Mouse (Mus musculus): ENCODE data around the gene Ppp3cb.

Ppp3cb gene

DNA sequence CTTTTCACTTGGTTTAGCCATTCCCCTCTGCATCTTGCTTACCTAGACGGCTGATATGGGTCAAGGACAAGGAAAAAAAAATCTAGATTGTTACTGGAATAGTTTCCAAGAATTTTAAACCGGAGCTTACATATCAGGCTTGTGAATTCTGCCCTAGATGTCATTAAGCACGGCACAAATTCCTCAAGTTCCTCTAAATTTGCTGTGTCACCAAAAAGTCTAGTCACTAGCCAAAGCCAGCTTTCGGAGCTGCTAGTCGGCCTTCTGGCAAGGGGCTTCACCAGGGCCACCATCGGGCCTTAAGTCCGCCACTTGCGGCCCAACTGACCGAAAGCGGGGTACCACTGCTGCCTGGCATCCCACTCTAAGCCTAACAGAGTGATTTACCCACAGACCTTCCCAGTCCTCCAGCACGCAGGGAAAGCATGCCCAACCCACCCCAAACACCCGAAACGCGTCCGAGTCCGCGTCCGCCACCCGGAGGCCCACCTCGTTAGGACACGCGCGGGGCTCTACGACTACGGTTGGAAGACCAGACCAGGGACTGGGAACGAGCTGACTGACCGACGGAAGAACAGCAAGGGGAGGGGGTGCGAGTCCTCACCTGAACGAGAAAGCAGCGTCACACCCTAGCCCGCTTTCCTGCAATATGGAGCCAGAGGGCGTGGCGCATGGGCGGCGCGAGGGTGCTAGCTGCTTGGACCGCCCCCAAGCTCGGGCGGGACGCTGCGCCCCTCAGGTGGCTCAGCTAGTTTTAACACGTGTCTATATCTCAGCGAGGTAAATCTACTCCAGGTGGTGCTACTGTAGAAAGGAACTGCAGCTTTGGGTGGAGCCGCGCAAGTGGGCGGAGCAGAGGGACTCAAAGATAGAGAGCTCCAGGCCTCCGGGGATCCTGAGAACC lies 66.8 kb downstream of the Ppp3cb start, which contains the start of gene Anxa7:
TSS of gene Anxa7 (minus strand) at position 843 of the 904 bp plus-strand sequence.
- peak; percentile 75 for DNase-seq

DNA sequence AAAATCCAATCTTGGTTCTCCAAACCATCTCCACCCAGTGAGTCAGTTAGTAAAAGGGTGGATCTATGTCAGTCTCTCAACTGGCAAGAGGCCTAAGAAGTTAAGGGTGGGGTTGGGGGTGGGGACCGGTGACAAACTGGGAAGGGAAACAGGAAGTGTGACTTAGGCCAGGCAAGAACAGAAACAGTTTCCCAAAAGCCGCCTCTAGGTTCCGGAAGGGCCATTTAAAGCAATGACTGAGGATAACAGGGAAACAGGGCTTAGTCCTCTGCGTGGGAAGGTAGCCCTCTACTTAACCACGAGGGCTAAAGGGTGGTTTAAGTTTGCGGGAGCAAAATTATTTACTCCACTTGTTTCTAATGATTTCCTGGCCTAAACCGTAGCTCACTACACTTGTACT lies 67.6 kb downstream of the Ppp3cb start:
- DNase-seq, result no peak

GRCm38 (mm10) chr14:20478385-20478784 lies 68.0 kb downstream of the Ppp3cb start:
- no peak for DNase-seq

GRCm38 (mm10) chr14:20477261-20478025 lies 68.9 kb downstream of the Ppp3cb start:
- no peak for DNase-seq

DNA sequence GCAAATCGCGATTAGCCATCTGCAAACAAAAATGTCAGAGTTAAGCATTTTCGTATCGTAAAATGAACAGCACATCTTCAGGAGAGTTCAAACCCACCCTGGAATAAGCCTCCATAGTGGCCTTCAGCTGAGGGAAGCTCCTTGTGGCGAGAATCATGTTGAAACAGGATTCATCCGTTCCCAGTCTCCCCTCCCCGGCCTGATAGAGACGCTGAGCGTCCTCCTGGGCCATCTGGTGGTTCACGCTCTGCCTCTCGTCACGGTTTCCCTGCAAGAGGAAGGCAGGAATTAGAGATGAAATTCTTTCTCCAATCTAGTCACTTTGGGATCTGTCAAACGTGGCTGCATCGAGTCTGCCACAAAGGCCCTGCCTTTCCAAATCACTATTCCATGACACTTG lies 86.2 kb downstream of the Ppp3cb start:
- DNase-seq, result no peak

DNA sequence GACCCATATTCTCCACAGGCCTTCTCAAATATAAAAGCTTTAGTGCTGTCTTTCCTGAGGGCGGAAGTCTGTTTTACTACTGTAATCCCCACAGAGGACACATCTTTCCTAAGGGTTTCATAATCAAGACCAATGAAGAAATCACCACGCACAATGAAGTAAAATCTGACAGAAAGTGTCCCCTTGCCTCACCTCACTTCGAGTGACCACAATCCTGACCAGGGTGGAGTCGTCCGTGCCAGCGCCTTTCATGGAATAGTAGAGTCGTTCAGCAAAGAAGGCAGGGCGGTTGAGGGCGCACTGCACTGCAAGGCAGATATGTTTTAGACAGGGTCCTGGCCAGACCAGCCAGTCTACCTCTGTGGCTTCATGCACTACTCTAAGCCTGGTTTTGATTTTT lies 88.0 kb downstream of the Ppp3cb start:
- no peak for DNase-seq

DNA sequence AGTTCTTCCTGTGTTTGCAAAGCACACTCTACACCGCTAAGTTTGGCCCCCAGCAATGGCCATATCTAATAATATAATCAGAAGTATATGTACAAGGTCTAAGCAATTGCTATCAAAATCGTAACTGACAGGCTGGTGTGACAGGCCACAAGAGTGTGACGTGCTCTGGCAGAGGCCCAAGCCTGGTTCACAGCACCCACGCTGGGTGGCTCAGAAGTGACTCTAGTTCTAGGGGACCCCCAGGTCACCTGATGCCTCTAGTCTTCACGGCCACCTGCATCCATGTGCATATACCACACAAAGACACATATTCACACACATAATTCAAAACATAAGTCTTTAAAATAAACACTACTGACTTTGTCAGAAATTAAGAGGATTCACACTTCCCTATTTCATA lies 93.4 kb downstream of the Ppp3cb start:
- DNase-seq, result no peak

DNA sequence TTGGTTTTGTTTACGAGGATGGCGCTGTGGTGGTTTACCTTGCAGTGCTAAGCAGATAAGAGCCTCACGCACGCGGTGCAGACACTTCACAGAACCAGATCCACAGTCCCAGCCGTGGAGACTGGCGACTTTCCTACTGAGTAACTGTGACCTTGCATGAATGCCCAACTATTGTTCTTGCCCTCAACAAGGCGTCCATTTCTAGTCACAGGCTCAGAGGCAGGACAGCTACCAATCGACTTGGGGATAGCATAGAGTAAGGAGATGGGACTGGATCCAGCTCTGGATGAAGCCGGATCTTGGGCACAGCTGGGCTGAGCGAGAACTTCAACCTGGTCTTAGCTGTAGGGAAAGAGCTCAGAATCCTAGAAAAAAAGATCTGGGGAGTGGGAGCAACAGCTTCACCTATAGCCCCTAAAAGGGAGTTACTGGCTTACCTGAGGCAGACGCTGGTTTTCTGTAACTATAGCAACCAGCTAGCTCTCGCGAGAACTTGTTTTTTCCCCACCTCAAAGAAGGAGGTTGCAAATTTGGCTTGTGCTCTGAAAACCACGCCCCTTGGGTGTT lies 94.5 kb downstream of the Ppp3cb start, which contains the start of gene Cfap70:
TSS of gene Cfap70 (minus strand) at position 462 of the 567 bp plus-strand sequence.
- peak; percentile 19 for DNase-seq

DNA sequence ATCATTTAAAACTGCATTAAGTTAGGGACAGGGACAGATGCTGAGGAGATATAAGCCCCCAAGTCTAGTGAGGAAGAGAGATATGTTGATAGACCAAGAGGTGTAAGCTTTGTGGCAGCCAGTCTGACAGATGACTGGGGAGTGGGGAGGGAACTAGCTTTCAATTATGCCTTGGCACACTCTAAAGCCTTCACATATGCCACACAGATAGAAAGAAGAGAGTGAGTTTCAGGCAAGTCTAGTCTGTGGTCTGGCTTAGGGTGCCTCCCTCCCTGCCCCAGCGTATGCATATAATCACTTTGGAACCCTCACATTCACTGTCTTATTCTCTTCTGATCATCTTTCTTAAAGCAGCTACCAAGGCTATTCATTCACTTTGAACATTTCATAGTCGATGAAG lies 95.1 kb downstream of the Ppp3cb start:
- DNase-seq, result no peak

All from cerebellum, adult 9-10 months (tissue).